Mouse (Mus musculus) hindbrain, embryonic 14.5 days (tissue): ENCODE data around the gene Fkbp6. TPM values are rescaled to one million over a fixed set of nuclear protein-coding genes. Genes with fewer than 3 reads are reported as not detected.

Experiments
- ATAC-seq: fragments of 200-750 bp; cut with Nextera tagmentation; 2 replicates; pipeline ENCODE4 v1.8.0; 2017; ENCODE audit warnings: moderate number of reproducible peaks, mild to moderate bottlenecking, moderate TSS enrichment, moderate library complexity; ENCODE audit not compliant: low FRiP score
- DNase-seq: peaks from one replicate; pipeline ENCODE4 v3.0.0-alpha.2; 2015; ENCODE audit warnings: low spot score
- H3K27ac ChIP-seq: fragments of 300-500 bp; sonication (generic); 2 replicates; pipeline ENCODE4 v1.5.1; 2014; ENCODE audit warnings: mild to moderate bottlenecking, moderate library complexity
- H3K27me3 ChIP-seq: fragments of 300-500 bp; sonication (generic); 2 replicates; pipeline ENCODE4 v1.6.1; 2014; ENCODE audit warnings: mild to moderate bottlenecking, low read length, mixed read lengths; ENCODE audit not compliant: control insufficient read depth, insufficient read depth
- H3K36me3 ChIP-seq: fragments of 300-500 bp; sonication (generic); replicated peaks from 2 replicates; pipeline ENCODE4 v1.6.1; 2014; ENCODE audit not compliant: control insufficient read depth, insufficient read depth
- H3K4me1 ChIP-seq: fragments of 300-500 bp; sonication (generic); replicated peaks from 2 replicates; pipeline ENCODE4 v1.6.1; 2014; ENCODE audit warnings: antibody characterized with exemption, low read length, mixed read lengths; ENCODE audit not compliant: control insufficient read depth, insufficient read depth
- H3K4me2 ChIP-seq: fragments of 300-500 bp; sonication (generic); replicated peaks from 2 replicates; pipeline ENCODE4 v1.6.1; 2014; ENCODE audit warnings: mild to moderate bottlenecking, moderate library complexity
- H3K4me3 ChIP-seq: fragments of 300-500 bp; sonication (generic); replicated peaks from 2 replicates; pipeline ENCODE4 v1.5.1; 2014; ENCODE audit warnings: mild to moderate bottlenecking, low read length
- H3K9ac ChIP-seq: fragments of 300-500 bp; sonication (generic); 2 replicates; pipeline ENCODE4 v1.6.1; 2014
- H3K9me3 ChIP-seq: fragments of 300-500 bp; sonication (generic); 2 replicates; pipeline ENCODE4 v1.6.1; 2016; ENCODE audit warnings: low read length; ENCODE audit not compliant: control insufficient read depth
- WGBS: fragments of 180-500 bp; shearing (Covaris S2); extraction: QIAGEN DNeasy Blood & Tissue Kit; methylation state at CpG from one replicate; pipeline ENCODE4 v1.1.7; 2014; 5-methylcytosine and 5-hydroxymethylcytosine counted together
- polyA plus RNA-seq: library from polyadenylated mRNA; unstranded; fragments of >200 nt; fragmentation: Nextera tagmentation; extraction: Ambion mirVana; gene quantifications from 2 replicates; pipeline ENCODE4 v1.2.1, GENCODE M21; 2014

The Fkbp6 gene
- polyA plus RNA-seq, 1 experiment from 2014 or later, result 0.24 TPM

DNA sequence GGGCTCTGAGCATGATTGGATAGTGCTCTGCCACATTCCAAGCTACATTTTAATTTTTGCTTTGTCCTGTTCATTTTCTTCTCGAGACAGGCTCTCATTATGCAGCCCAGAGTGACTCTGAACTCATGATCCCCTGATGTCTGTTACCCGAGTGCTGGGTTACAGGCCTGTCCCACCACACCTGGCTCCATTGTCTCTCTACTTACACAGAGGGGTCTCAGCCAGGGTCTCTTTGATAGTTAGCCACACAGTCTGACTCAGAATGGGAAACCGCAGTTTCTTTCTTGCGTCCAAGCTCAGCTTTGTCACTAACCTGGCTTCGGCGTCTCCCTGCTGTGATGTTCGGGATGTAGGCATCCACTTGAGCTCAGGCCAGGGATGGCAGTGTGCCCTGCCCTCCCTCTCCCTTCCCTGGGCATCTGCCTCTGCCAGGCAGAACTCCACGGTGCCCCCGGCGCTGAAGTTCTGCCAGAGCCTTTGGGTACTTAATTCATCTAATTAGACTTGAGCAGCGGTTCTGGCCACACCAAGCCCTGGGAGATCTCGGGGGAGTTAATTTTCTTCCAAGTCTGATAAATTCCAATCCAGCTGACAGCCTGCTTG is 78.2 kb downstream of the Fkbp6 start:
- ATAC-seq (peak; percentile 82; the same call in 1 of the 2 replicates), DNase-seq (peak; percentile 74)
- no peak overlapping the region for H3K9ac ChIP-seq
- H3K36me3 ChIP-seq, result no peaks in the 10 kb centered on the region
- H3K4me3 ChIP-seq, result no peak overlapping the region
- H3K27ac ChIP-seq, result peak overlapping the region; percentile 45
- H3K4me1 ChIP-seq, result peaks cover 13% of the 10 kb centered on the region; the same call in 1 of the 2 replicates
- H3K27me3 ChIP-seq, result peaks cover 11% of the 10 kb centered on the region; the same call in 1 of the 2 replicates
- no peak overlapping the region for H3K4me2 ChIP-seq
- 41% methylated on average over 12 of the region's 12 CpGs for WGBS
- H3K9me3 ChIP-seq, result no peaks in the 10 kb centered on the region

DNA sequence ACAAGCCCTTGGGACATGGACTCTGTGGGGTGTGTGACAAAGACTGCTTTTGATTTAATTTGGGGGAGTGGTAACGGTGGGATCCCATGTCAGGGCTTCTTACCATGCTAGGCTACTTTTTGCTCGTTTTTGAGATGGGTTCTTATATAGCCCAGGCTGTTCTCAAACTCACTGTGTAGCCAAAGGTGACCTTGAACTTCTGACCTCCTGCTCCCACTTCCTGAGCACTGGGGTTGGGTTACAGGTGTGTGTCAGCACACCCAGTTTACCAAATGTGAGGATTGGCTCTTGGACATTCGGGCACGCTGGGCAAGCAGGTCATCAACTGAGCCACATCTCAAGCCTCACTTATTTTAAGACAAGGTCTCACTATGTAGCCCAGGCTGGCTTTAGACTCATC is 79.5 kb downstream of the Fkbp6 start:
- no peak overlapping the region for H3K9ac ChIP-seq
- H3K9me3 ChIP-seq, result no peaks in the 10 kb centered on the region
- WGBS, result 90% methylated on average over 4 of the region's 4 CpGs

DNA sequence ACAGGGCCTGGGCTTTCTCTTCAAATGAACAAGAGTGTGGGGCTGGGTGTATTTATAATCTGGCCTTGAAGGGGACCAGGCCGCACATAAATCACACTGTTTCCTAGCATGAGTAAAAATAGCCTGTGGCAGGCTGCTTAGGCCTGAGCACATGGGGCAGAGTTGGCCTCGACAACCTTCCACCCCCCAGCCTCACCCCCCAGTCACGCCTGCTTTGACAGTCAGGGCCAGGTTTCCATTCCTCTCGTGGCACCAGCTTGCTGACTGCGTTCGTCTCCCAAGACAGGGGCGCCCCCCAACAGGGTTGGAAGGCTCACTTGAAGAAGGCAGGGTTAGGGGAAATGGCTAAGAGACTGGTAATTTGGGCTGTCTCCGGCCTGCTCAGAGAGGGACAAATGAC is 80.4 kb downstream of the Fkbp6 start:
- Histone ChIP-seq H3K27me3 (no peaks in the 10 kb centered on the region), H3K9ac (no peak overlapping the region), H3K27ac (no peak overlapping the region), H3K4me1 (peaks cover 3% of the 10 kb centered on the region; the same call in 1 of the 2 replicates), H3K36me3 (no peaks in the 10 kb centered on the region), H3K4me3 (no peak overlapping the region), H3K4me2 (no peak overlapping the region), H3K9me3 (no peaks in the 10 kb centered on the region)
- ATAC-seq (no peak), DNase-seq (no peak)
- 86% methylated on average over 8 of the region's 8 CpGs for WGBS

More for the DNA sequence above, 79.5 kb downstream of the Fkbp6 start:
- no peak overlapping the region for H3K27ac ChIP-seq
- DNase-seq, result no peak
- no peaks in the 10 kb centered on the region for H3K27me3 ChIP-seq
- no peaks in the 10 kb centered on the region for H3K36me3 ChIP-seq
- 0 out of 2 replicates have a peak, but pooled peaks cover 4% of the 10 kb centered on the region for H3K4me1 ChIP-seq
- H3K4me3 ChIP-seq, result no peak overlapping the region
- no peak overlapping the region for H3K4me2 ChIP-seq
- no peak for ATAC-seq

DNA sequence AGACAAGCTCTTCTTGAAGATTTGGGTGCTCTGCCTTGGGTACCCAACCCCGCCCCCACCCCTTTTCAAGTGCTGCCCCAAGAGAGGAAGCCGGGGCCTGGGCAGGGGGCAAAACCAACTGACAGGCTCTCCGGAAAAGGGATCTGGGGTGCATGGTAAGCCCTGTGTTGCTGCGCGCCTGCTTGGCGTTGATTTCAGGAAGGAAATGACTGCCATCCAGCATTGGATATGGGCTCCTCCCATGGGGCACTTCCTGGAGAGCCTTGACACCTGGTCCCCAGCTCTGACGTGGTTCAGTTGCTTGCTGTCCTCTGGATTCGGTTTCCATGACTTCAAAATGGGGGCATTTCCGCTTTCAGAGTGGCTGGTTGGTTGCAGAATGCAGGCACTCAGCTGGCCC is 85.3 kb downstream of the Fkbp6 start:
- H3K27me3 ChIP-seq, result no peaks in the 10 kb centered on the region
- H3K27ac ChIP-seq, result peak overlapping the region; percentile 79
- WGBS, result 39% methylated on average over 9 of the region's 9 CpGs
- no peaks in the 10 kb centered on the region for H3K36me3 ChIP-seq
- H3K9ac ChIP-seq, result no peak overlapping the region
- H3K4me2 ChIP-seq, result peak overlapping the region; percentile 27
- H3K9me3 ChIP-seq, result no peaks in the 10 kb centered on the region
- no peak overlapping the region for H3K4me3 ChIP-seq
- DNase-seq, result no peak
- peaks cover 7% of the 10 kb centered on the region; the same call in 1 of the 2 replicates for H3K4me1 ChIP-seq
- 0 out of 2 replicates have a peak, but pooled peaks have one; percentile 11 for ATAC-seq

DNA sequence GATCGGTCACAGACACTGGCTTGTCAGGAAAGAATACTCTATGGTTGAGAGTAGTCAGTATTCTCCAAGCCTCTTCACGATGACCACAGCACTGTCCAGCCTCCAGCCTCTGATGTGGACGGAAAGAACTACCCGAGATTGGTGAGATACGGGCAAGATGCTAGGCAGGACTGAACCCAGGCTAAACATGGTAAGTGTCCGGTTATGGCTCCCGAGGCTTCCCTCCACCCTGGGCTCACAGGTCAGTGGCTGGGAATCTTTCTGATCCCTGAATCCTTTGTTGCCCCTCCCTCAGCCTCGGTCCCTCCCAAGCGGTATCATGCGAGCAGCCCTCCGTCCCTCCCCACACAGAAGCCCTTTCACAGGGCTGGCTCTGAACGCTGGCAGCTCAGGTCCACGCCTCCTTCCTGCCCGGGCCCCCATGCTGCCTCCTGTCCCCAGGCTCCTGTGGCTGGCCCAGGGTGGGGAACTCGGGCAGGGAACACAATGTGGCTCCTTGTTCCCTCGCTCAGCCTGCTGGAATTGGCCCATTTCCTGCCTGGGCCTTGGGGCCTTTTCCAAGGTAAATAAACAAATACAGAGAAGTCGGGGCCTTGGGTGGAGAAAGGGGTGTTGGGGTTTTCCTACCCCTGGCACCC is 85.9 kb downstream of the Fkbp6 start:
- ATAC-seq, result peak; percentile 84
- peak overlapping the region; percentile 36 for H3K9ac ChIP-seq

DNA sequence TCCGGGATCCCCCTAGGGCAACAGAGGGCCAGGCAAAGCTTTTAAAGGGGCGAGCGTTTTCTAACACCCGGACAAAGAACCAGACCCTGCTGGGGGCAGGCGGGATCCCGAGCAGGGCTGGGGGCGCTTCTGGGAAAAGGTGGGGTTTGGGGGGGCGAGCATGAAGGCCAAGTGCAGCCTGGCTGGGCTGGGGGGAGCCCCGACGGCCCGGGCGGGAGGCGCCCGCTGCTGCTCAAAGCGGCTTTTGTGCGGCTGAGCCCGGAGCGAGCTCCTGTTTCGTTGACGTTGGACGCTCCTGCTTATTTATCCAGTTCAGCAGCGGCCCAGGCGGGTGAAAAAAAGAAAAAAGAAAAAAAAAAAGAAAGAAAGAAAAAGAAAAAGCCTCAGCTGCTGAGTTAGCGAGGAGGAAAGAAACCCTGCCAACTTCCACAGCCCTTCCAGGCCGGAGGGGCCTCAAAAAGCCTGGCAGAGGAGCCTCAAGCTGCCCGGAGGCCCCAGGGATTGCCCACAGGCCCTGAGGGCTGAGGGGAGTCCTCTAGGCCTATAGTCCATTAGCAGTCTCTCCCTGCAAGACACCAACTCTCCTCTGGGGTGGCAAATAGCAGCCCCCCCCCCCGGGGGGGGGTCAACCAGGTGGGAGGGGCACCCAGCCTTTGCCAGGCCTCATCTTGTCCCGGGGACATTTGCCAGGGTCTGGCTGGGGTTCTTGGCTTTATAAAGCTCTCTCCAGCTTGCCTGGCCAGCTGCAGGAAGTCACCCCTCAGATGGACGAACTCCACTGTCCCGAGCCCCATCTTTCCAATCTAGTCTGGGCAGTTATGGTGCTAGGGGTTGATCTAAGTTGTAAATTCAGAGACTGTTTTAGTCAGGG is 91.3 kb downstream of the Fkbp6 start:
- Histone ChIP-seq H3K9ac (peak overlapping the region; percentile 50), H3K27ac (peak overlapping the region; percentile 81), H3K4me3 (peak overlapping the region; percentile 17; the same call in 1 of the 2 replicates), H3K27me3 (no peaks in the 10 kb centered on the region), H3K4me1 (0 out of 2 replicates have a peak, but pooled peaks cover 5% of the 10 kb centered on the region), H3K9me3 (no peaks in the 10 kb centered on the region), H3K4me2 (peak overlapping the region; percentile 45), H3K36me3 (no peaks in the 10 kb centered on the region)
- WGBS, result 14% methylated on average over 30 of the region's 30 CpGs
- ATAC-seq (0 out of 2 replicates have a peak, but pooled peaks have one; percentile 45), DNase-seq (peak; percentile 60)

More for the DNA sequence above, 85.9 kb downstream of the Fkbp6 start:
- H3K4me2 ChIP-seq, result peak overlapping the region; percentile 27
- no peaks in the 10 kb centered on the region for H3K36me3 ChIP-seq
- H3K4me1 ChIP-seq, result peaks cover 7% of the 10 kb centered on the region; the same call in 1 of the 2 replicates
- peak overlapping the region; percentile 79 for H3K27ac ChIP-seq
- peak; percentile 34 for DNase-seq
- H3K27me3 ChIP-seq, result no peaks in the 10 kb centered on the region
- 18% methylated on average over 17 of the region's 17 CpGs for WGBS
- H3K4me3 ChIP-seq, result no peak overlapping the region
- no peaks in the 10 kb centered on the region for H3K9me3 ChIP-seq

DNA sequence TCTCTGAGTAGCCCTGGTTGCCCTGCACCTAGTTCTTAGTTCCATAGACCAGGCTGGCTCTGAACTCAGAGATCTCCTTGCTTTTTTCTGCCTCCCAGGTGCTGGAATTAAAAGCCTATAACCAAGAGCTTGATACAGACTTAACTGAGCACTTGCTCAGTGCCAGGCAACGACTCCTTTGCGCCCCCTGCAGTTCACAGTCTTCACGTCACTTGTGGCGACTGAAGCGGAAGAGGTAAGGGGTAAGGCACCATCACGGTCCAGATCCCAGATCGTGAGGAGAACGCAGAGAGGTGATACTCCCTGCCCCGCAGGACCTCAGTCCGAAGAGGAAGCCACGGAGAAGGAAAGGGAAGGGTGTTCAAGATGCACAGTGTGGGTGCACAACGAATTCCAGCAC is 92.3 kb downstream of the Fkbp6 start:
- Histone ChIP-seq H3K9me3 (no peaks in the 10 kb centered on the region), H3K36me3 (no peaks in the 10 kb centered on the region), H3K4me2 (no peak overlapping the region), H3K9ac (no peak overlapping the region), H3K27ac (peak overlapping the region; percentile 65), H3K4me3 (no peak overlapping the region), H3K4me1 (peaks cover 11% of the 10 kb centered on the region; the same call in 1 of the 2 replicates), H3K27me3 (no peaks in the 10 kb centered on the region)
- ATAC-seq (no peak), DNase-seq (no peak)
- WGBS, result 80% methylated on average over 12 of the region's 12 CpGs

DNA sequence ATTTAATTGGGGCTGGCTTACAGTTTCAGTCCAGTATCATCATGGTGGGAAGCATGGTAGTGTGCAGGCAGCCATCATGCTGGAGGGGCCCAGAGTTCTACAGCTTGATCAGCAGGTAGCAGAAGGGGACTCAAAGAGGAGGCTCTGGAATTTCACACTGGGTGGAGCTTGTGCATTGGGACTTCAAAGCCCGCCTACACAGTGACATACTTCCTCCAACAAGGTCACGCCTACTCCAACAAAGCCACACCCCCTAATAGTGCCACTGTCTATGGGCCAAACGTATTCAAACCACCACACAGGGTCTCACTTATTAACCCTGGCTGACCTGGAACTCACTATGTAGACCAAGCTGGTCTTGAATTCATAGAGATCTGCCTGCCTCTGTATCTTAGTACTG is 93.7 kb downstream of the Fkbp6 start:
- no peaks in the 10 kb centered on the region for H3K27me3 ChIP-seq
- peaks cover 11% of the 10 kb centered on the region; the same call in 1 of the 2 replicates for H3K4me1 ChIP-seq
- 96% methylated on average over 3 of the region's 3 CpGs for WGBS
- DNase-seq (no peak), ATAC-seq (no peak)
- no peak overlapping the region for H3K27ac ChIP-seq
- H3K9me3 ChIP-seq, result no peaks in the 10 kb centered on the region
- no peak overlapping the region for H3K4me3 ChIP-seq
- H3K36me3 ChIP-seq, result no peaks in the 10 kb centered on the region
- H3K9ac ChIP-seq, result no peak overlapping the region
- no peak overlapping the region for H3K4me2 ChIP-seq
